Mouse (Mus musculus) thymus, postnatal 36 days (tissue): ENCODE measurements around the gene Stra6.
A peak's percentile ranks its signal among the peaks of the same experiment; 100 is the strongest.

Experiments used
- DNase-seq, 2 experiments: peaks; one replicate each; pipeline ENCODE4 v3.0.0; 2022; ENCODE audit warnings: mixed read lengths in 2 of 2

Stra6 gene

GRCm38 (mm10) chr9:58133893-58134884 lies 70.6 kb downstream of the Stra6 start:
- DNase-seq, result peak; percentile 21 to 35

- DNase-seq, result no peak
Measured at GRCm38 (mm10) chr9:58134906-58135305, 71.3 kb downstream of the Stra6 start.

DNA sequence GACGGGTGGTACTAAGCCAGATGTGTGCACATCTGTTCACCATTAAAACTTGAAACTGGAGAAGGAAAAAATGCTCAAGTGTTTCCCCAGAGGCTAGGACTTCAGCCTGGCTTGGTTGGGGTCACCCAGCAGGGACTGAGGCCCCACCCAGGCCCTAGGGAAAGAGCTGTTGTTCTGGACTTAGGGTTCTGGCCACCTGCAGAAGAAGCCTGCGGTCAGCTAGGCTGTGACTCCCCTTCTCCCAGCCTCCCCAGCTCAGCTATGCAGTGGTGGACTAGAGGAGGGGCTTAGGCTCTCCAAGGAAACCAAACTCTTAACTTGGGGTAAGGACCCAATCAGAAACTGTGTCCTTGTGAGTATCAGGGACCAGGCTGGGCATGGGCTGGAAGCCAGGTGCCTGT lies 72.3 kb downstream of the Stra6 start:
- no peak for DNase-seq

DNA sequence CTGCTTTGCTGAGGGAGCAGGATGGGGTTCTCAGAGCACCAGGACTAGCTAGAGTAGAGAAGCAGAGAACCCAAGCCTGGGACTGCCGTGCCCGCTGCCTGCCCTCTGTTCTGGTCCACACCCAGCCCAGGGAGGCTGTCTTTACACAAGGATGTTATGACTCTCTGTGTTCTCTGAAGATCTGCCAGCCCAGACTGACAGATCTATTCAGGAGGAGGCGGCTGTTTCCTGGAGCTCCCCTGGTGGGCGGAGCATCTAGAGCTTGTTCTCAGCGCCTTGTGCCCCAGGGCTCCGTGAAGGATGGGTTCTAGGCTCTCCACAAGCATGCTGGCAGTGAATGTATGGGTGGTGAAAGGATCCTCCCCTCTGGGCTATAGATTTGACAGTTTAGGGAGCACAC lies 76.4 kb downstream of the Stra6 start:
- peak; percentile 50 to 60 for DNase-seq

DNA sequence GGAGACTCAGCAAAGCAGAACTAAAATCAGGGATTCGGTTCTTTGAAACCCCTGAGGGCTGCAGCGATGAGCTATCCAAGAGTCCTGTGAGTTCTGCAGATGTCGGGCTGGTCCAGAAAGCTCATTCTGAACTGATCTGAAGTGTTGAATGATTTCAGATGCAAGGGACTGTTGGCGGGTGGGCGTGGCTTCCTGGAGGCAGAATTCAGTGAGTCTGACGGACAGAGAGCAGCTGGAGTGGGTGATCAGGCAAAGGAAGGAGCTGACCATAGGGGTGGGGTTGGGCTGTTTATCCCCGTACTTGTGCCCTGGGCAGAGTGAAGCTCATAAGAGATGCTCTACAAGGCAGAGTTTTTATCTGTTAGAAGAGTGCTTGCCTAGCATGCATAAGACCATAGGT lies 79.8 kb downstream of the Stra6 start:
- DNase-seq, result no peak

GRCm38 (mm10) chr9:58144664-58145063 lies 81.1 kb downstream of the Stra6 start:
- DNase-seq, result no peak

DNA sequence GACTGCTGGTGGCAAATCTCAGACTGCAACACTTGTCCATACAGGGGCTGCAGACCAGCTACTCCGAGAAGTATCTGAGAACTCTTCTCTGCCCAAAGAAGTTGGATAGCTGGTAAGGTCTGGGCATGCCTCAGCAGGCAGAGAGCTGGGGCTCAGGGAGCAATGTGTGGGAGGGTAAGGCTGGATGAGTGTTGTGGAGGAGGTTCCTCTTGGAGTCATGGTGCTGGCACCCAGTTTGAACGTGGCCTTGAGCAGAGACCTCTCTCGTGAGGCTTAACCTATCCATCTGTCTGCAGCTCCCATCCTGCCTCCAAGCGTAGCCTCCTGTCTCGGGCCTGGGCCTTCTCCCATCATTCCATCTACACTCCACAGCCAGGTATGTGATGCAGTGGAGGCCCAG lies 81.8 kb downstream of the Stra6 start:
- no peak for DNase-seq

GRCm38 (mm10) chr9:58148806-58149205 lies 85.2 kb downstream of the Stra6 start:
- no peak for DNase-seq

GRCm38 (mm10) chr9:58150733-58151361 lies 87.3 kb downstream of the Stra6 start:
- DNase-seq, result peak; percentile 35 to 40

DNA sequence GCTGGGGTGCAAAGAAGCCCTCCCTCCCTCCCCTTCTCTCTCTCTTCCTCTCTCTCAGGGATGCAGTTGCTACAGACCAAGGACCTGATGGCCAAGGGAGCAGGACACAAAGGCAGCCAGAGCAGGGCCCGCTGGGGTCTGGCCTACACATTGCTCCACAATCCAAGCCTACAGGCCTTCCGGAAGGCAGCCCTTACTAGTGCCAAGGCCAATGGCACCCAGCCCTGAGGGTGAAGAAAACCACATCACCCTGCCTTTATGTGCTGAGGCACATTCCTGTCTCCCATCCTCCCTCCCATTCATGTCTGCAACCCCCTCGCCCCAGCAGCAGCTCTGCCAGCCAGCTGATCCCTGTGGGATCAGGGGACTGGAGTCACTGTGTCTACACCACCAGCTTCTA lies 89.5 kb downstream of the Stra6 start:
- DNase-seq, result no peak

GRCm38 (mm10) chr9:58155366-58155765 lies 91.8 kb downstream of the Stra6 start:
- DNase-seq, result no peak

- DNase-seq, result no peak
Measured at GRCm38 (mm10) chr9:58156819-58157560, 93.4 kb downstream of the Stra6 start.

- DNase-seq, result no peak
Measured at GRCm38 (mm10) chr9:58157838-58158237, 94.2 kb downstream of the Stra6 start.

DNA sequence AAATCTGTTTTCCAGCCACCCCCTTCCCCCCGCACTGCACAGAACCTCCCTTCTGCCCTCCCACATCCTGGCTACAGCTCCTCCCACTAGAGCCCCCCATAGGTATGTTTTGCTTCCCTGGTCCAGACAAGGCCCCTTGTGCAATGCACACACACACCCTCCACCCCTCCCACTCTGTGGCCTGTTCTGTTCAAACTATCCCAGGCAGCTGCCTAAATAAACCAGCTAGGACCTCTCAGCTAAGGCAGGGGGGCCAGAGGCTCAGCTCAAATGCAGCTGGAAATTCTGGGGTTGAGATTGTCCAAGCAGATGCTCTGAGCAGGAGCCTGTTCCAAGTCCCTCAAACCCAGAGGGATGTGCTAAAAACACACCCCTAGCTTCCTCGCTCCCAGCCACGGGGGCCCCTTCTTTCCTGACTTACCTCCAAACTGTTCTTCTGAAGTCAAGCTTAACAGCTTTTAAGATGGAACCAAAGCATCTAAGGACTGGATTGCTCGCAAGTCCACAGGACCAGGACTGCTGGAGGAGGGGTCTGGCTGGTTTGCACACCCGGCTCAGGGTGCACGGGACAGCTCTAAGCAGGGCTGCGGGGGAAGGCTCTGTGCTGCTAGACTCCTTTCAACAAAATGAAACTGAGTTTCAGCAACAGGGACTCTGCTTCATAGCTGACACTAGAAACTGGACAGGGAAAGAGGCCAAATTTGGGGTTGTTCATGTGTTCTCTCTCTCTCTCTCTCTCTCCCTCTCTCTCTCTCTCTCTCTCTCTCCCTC lies 95.1 kb downstream of the Stra6 start:
- no peak for DNase-seq

DNA sequence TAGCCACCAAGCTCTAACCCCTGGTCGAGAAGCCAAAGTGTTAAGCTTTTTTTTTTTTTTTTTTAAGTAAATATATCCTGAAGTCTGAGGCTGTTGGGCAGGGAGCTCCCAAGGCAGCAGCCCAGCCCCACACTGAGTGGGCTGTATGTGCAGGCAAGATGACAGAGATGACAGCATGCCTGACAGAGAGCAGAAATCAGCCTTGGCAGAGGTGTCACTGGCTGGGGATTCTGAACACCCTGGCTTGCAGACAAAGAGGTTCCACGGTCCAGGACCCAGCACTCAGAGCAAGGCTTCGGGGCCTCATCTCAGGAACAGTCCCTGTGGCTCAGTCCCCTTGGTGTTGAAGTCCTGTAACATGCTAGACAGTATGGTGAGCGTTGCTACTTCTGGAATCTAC lies 96.3 kb downstream of the Stra6 start:
- DNase-seq, result no peak

- DNase-seq, result no peak
Measured at GRCm38 (mm10) chr9:58160315-58160714, 96.7 kb downstream of the Stra6 start.

DNA sequence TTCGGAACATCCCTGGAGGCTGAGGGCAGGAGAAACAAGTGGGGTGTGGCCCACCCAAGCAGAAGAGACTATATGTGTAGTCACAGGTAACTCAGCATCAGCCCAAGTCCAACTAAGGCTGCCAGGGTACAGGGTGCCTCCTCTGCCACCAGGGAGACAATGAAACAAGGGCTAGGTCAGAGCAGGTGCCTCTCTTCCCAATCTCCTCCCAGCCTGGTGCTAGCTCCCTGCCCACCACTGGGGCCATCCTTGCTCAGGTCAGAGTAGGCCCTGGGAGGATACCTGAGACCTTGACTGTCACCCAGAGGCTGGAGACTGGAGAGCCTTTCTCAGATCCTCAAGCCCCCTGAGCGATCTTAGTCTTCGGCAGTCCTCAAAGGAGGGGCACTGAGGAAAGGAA lies 98.6 kb downstream of the Stra6 start:
- DNase-seq, result no peak

- no peak for DNase-seq
Measured at GRCm38 (mm10) chr9:58163146-58163545, 99.6 kb downstream of the Stra6 start.

DNA sequence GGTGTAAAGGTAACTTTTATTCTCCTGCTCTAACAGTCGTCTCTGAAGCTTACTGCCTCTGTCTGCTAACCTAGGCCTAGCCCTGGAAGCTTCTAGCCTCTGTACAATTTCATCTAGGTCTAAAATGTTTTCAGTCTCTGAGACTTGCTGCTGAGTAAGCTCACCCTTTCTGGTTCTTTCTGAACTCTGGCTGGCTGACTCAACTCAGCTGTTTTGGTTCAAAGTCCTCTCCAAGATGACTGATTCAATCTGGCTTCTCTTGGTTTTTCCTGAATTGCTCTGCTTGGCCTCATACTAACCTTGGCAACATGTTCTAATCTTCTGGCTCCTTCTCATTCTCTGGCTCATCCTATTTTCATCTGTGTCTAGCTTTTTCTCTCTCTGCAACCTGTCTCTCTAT lies 102.2 kb downstream of the Stra6 start:
- DNase-seq, result no peak

- no peak for DNase-seq
Measured at GRCm38 (mm10) chr9:58168880-58169279, 105.3 kb downstream of the Stra6 start.

- no peak for DNase-seq
Measured at GRCm38 (mm10) chr9:58169426-58169825, 105.8 kb downstream of the Stra6 start.

DNA sequence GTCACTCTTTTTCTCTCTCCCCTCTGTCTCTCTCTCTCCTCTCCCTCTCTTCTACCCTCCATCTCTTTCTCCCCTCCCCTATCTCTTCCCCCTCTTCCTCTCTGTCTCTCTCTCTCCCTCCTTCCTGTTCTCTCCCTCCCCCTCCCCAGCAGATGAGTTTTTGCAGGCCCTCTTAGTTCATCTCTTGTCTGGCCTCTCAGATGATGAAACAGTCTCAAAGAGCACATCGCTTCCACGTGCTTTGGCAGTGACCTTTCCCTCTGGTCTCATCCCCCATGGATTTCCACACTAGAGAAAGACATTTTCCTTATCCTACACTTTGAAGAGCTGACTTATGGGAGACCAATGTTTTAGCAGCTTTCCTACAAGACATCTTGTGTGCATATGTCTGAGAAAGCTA lies 109.3 kb downstream of the Stra6 start:
- DNase-seq, result no peak

- no peak for DNase-seq
Measured at GRCm38 (mm10) chr9:58174818-58175251, 111.2 kb downstream of the Stra6 start.
